ENCODE assay signal across 10 mouse cellular contexts in the genomic region with DNA sequence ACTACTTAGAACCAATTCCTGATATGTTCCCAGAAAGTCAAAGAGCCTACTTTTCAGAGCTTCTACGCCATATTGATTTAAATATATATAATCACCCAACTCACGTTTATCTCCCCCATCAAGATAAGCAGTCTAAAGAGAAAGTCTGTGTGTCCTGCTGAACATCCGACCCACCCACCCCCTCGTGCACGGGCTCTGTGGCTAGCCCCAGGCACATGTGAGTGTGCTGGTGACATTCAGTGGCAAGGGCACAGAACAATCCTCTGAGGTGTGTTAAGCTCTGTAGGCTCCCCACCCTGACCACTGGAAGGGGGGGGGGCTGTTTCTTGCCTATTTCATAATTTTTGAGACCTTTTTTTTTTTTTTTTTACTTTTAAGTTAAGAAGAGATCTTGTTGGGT. TPM values are rescaled to one million over a fixed set of nuclear protein-coding genes. Genes with fewer than 3 reads are reported as not detected.
DNase-seq lines count a peak whose midpoint lies in the region; ATAC-seq and TF ChIP-seq lines count a peak whose summit lies in the region.
"Had no signal": no experiment of that assay in that cellular context is flagged by ENCODE, and none has a peak within 500 bp of the region (broad histone marks: within the 10 kb centered on the region; RNA-seq: fewer than 3 reads in every experiment).

No protein-coding gene starts in this region.

- H3K36me3 ChIP-seq in heart, embryonic 15.5 days = no peaks in the 10 kb centered on the region
- no peaks in the 10 kb centered on the region for H3K36me3 ChIP-seq in G1E (replicated peaks)
- no peaks in the 10 kb centered on the region for H3K36me3 ChIP-seq in macrophage (ENCODE audit: inconsistent target)

- WGBS in heart, embryonic 15.5 days = 41% methylated on average over 5 of the region's 5 CpGs
- WGBS in lung, adult 2 months = 46% methylated on average over 5 of the region's 5 CpGs
- WGBS in macrophage (ENCODE audit: missing documents) = 77% methylated on average over 5 of the region's 5 CpGs

- no peak overlapping the region for H3K4me2 ChIP-seq in heart, embryonic 15.5 days

- H3K9me3 ChIP-seq in heart, embryonic 15.5 days (replicated peaks) = no peaks in the 10 kb centered on the region
- no peaks in the 10 kb centered on the region for H3K9me3 ChIP-seq in G1E (replicated peaks)
- H3K9me3 ChIP-seq: forebrain, embryonic 13.5 days had no signal

- ATAC-seq in heart, embryonic 15.5 days (replicated peaks; ENCODE audit: insufficient number of reproducible peaks, insufficient read depth, low FRiP score, low read depth) = no peak
- peak; percentile 12; the same call in 1 of the 2 replicates for ATAC-seq in G1E (ENCODE audit: extremely low read depth, insufficient number of reproducible peaks, low FRiP score, poor library complexity, severe bottlenecking)

- DNase-seq in heart, postnatal 4 days = no peak
- peak; percentile 4 for DNase-seq in lung, postnatal 10 days
- DNase-seq in lung, adult 2 months = no peak
- peak; percentile 15 for DNase-seq in G1E (ENCODE audit: low spot score)
- no peak for DNase-seq in left cerebral cortex, postnatal 25 days (ENCODE audit: low spot score in 2 of 2)
- DNase-seq in layer of hippocampus, postnatal 10 days (ENCODE audit: low spot score in 2 of 2) = no peak
- DNase-seq: cerebellum, adult 8-10 months had no signal

- intact Hi-C loops in left cerebral cortex, postnatal 25 days (cut with DNase I) = no loop called here

- no peak overlapping the region for H3K4me3 ChIP-seq in heart, embryonic 15.5 days
- no peak overlapping the region for H3K4me3 ChIP-seq in lung, adult 2 months (replicated peaks; ENCODE audit: extremely low read depth, low read depth, low read length)
- no peak overlapping the region; the same call in 1 of the 2 replicates for H3K4me3 ChIP-seq in G1E (ENCODE audit: low read depth, low read length)
- no peak overlapping the region for H3K4me3 ChIP-seq in macrophage (ENCODE audit: inconsistent target)

- H3K4me1 ChIP-seq in heart, embryonic 15.5 days (replicated peaks) = peaks cover 12% of the 10 kb centered on the region
- peaks cover 6% of the 10 kb centered on the region for H3K4me1 ChIP-seq in lung, adult 2 months (ENCODE audit: control insufficient read depth, insufficient read depth, low read length)
- H3K4me1 ChIP-seq in G1E (ENCODE audit: insufficient read depth, low read depth, low read length) = peaks cover 38% of the 10 kb centered on the region

- no peak overlapping the region for H3K9ac ChIP-seq in heart, embryonic 15.5 days

- peak overlapping the region; percentile 65; the same call in 1 of the 2 replicates for H3K27ac ChIP-seq in heart, embryonic 15.5 days
- 0 out of 2 replicates have a peak overlapping the region, but pooled peaks have one; percentile 67 for H3K27ac ChIP-seq in macrophage
- H3K27ac ChIP-seq: forebrain, embryonic 13.5 days had no signal

- no peaks in the 10 kb centered on the region for H3K79me2 ChIP-seq in macrophage (ENCODE audit: inconsistent target)

- no peak for TF ChIP-seq POLR2A in lung, adult 2 months (IDR thresholded peaks at IDR 0.05; ENCODE audit: borderline replicate concordance, extremely low read depth, low read depth, low read length)

- peaks cover 21% of the 10 kb centered on the region for H3K27me3 ChIP-seq in heart, embryonic 15.5 days
- H3K27me3 ChIP-seq in G1E (ENCODE audit: insufficient read depth, low read length) = peaks cover 6% of the 10 kb centered on the region; the same call in 1 of the 2 replicates
- H3K27me3 ChIP-seq: forebrain, embryonic 13.5 days had no signal

- TF ChIP-seq CTCF in lung, adult 2 months (IDR thresholded peaks at IDR 0.05; ENCODE audit: insufficient read depth, low read length) = no peak
- TF ChIP-seq CTCF in G1E (IDR thresholded peaks at IDR 0.05; ENCODE audit: low read depth, low read length) = no peak

RNA-seq across cellular contexts. Expression of a gene that starts 17.9 kb away (rescaled TPM):
- 3.2 and 6.0 TPM in 2 replicates for polyA plus RNA-seq in heart, embryonic 15.5 days (2015; fragmentation: Nextera tagmentation; extraction: Ambion mirVana)
- 1 to 10 TPM; 4.7 to 8.2 TPM for total RNA-seq in heart, postnatal 4 days (2021)
- 0.19 and 0.37 TPM in 2 replicates for polyA plus RNA-seq in lung, adult 2 months (2012; rRNA removed)
- total RNA-seq in G1E (2014; fragmentation: Nextera tagmentation) (46.1 and 61.3 TPM in 2 replicates), G1E (2017) (36.8 and 50.5 TPM in 2 replicates)
- polyA plus RNA-seq in G1E (2012) (3.5 and 4.7 TPM in 2 replicates), macrophage (2018) (0.19 to 1.0 TPM (median 0.50 TPM) in 3 replicates)
- total RNA-seq in macrophage (2018; cell fraction: chromatin; rRNA removed) = 1 to 10 TPM in 11 of 26 experiments, under 1 TPM in 8, not detected in 7; 0.21 to 9.8 (median 1.5) TPM
- total RNA-seq in macrophage (2018; cell fraction: cytosol; rRNA removed) = 1 to 10 TPM in 3 of 26 experiments, under 1 TPM in 23; 0.14 to 1.6 (median 0.44) TPM
- total RNA-seq in macrophage (2018; cell fraction: nucleus; rRNA removed) = 1 to 10 TPM in 9 of 26 experiments, under 1 TPM in 10, not detected in 7; 0.18 to 3.4 (median 0.80) TPM
- total RNA-seq in left cerebral cortex, postnatal 25 days (2021) = 1 to 10 TPM in 1 of 2 experiments, under 1 TPM in 1; 0.37 to 1.1 TPM
- 1 to 10 TPM; 1.3 to 1.4 TPM for total RNA-seq in layer of hippocampus, postnatal 10 days (2021)

Comparison
In these comparisons a context has a peak if more than half of its experiments do, and no peak if none do; other contexts are left out.
1. DNase-seq: peak in lung, postnatal 10 days (single experiment) and G1E (single experiment); none in heart, postnatal 4 days (single experiment), lung, adult 2 months (single experiment), left cerebral cortex, postnatal 25 days (0 of 2) and layer of hippocampus, postnatal 10 days (0 of 2).
2. RNA of a gene that starts 17.9 kb away (total RNA-seq): 36.8 to 61.3 TPM in G1E; 4.7 to 8.2 TPM in heart, postnatal 4 days, 1.3 to 1.4 TPM in layer of hippocampus, postnatal 10 days and 0.37 to 1.1 TPM in left cerebral cortex, postnatal 25 days; every median in the first group is over 4 times any median in the second.